Mouse (Mus musculus): ENCODE measurements around the gene Ncoa1. TPM values are rescaled to one million over a fixed set of nuclear protein-coding genes. Genes with fewer than 3 reads are reported as not detected.

Gene Ncoa1
- polyA plus RNA-seq, 1 experiment from 2014 or later, result 10.3 TPM

DNA sequence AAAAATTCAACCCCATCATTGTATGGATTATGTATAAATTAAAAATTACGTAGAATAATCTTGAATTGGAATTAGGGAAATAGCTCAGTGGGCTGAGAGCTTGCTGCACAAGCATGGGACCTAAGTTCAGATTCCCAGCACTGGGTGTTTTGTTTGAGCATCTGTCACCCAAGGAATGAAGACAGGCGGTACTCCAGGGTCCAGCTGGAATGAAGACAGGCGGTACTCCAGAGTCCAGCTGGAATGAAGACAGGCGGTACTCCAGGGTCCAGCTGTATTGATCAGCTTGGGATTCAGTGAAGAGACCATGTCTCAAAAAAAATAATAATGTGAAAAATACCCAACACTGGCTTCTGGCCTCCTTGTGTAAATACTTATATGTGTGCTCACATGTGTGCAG is 58.2 kb downstream of the Ncoa1 start:
- Histone ChIP-seq H3K36me3 (peaks cover 4% of the 10 kb centered on the region; the same call in 1 of the 2 replicates), H3K27me3 (no peaks in the 10 kb centered on the region), H3K27ac (no peak overlapping the region), H3K4me1 (replicated peaks) (no peaks in the 10 kb centered on the region), H3K4me3 (no peak overlapping the region), H3K9ac (no peak overlapping the region), H3K4me2 (no peak overlapping the region), H3K9me3 (no peaks in the 10 kb centered on the region)
- no peak for ATAC-seq (ENCODE audit: low FRiP score)
- WGBS, result 86% methylated on average over 4 of the region's 4 CpGs

DNA sequence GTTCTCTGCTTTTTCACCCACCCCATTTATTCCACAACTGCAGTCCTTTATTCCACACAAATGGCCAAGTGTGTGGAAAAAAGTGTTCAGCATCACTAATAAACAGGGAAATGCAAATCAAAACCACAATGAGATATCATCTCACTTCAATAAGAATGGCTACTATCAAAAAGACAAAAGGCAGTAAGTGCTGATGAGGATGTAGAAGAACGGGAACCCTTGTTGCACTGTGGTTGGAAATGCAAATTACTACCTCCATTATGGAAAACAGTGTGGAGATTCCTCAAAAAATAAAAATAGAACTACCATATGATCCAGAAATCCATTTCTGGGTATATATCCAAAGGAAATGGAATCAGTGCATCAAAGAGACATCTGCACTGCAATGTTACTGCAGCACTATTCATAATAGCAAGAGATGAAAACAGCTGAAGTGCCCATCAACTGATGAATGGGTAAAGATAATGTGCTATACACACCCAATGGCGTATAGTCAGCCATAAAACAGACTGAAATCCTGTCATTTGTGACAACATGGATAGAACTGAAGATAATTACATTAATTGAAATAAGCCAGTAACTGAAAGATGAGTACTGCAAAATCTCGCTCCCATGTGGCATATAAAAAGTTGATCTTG is 59.2 kb downstream of the Ncoa1 start:
- no peak overlapping the region for H3K4me3 ChIP-seq
- no peak for ATAC-seq (ENCODE audit: low FRiP score)
- H3K4me1 ChIP-seq (replicated peaks), result no peaks in the 10 kb centered on the region
- H3K9ac ChIP-seq, result no peak overlapping the region
- no peaks in the 10 kb centered on the region for H3K27me3 ChIP-seq
- H3K36me3 ChIP-seq, result peaks cover 5% of the 10 kb centered on the region; the same call in 1 of the 2 replicates
- H3K9me3 ChIP-seq, result no peaks in the 10 kb centered on the region
- no peak overlapping the region for H3K4me2 ChIP-seq
- no peak overlapping the region for H3K27ac ChIP-seq
- 76% methylated on average over 3 of the region's 3 CpGs for WGBS

- H3K27me3 ChIP-seq, result no peaks in the 10 kb centered on the region
- H3K4me3 ChIP-seq, result no peak overlapping the region
- 54% methylated on average over 2 of the region's 2 CpGs for WGBS
- H3K9ac ChIP-seq, result no peak overlapping the region
- no peak overlapping the region for H3K4me2 ChIP-seq
- no peaks in the 10 kb centered on the region for H3K4me1 ChIP-seq (replicated peaks)
- no peak for ATAC-seq (ENCODE audit: low FRiP score)
- no peaks in the 10 kb centered on the region for H3K9me3 ChIP-seq
- H3K36me3 ChIP-seq, result no peaks in the 10 kb centered on the region
- no peak overlapping the region for H3K27ac ChIP-seq
Observed at GRCm38 (mm10) chr12:4407085-4407484, 69.9 kb downstream of the Ncoa1 start.

- 77% methylated on average over 3 of the region's 3 CpGs for WGBS
Observed at GRCm38 (mm10) chr12:4406155-4406554, 70.8 kb downstream of the Ncoa1 start.

GRCm38 (mm10) chr12:4403206-4403605 is 73.8 kb downstream of the Ncoa1 start:
- Histone ChIP-seq H3K36me3 (no peaks in the 10 kb centered on the region), H3K9me3 (no peaks in the 10 kb centered on the region), H3K4me2 (no peak overlapping the region), H3K27ac (no peak overlapping the region), H3K9ac (no peak overlapping the region), H3K4me1 (replicated peaks) (no peaks in the 10 kb centered on the region), H3K4me3 (no peak overlapping the region), H3K27me3 (no peaks in the 10 kb centered on the region)
- 74% methylated on average over 4 of the region's 4 CpGs for WGBS
- ATAC-seq (ENCODE audit: low FRiP score), result no peak

More at GRCm38 (mm10) chr12:4406155-4406554, 70.8 kb downstream of the Ncoa1 start:
- H3K4me2 ChIP-seq, result no peak overlapping the region
- H3K27ac ChIP-seq, result no peak overlapping the region
- ATAC-seq (ENCODE audit: low FRiP score), result no peak
- H3K4me1 ChIP-seq (replicated peaks), result no peaks in the 10 kb centered on the region
- H3K27me3 ChIP-seq, result no peaks in the 10 kb centered on the region
- no peaks in the 10 kb centered on the region for H3K9me3 ChIP-seq
- H3K36me3 ChIP-seq, result no peaks in the 10 kb centered on the region
- H3K9ac ChIP-seq, result no peak overlapping the region
- no peak overlapping the region for H3K4me3 ChIP-seq

- H3K9me3 ChIP-seq, result no peaks in the 10 kb centered on the region
- no peak overlapping the region for H3K9ac ChIP-seq
- H3K4me2 ChIP-seq, result no peak overlapping the region
- no peak overlapping the region for H3K27ac ChIP-seq
- H3K4me1 ChIP-seq (replicated peaks), result 0 out of 2 replicates have a peak, but pooled peaks cover 3% of the 10 kb centered on the region
- no peak for ATAC-seq (ENCODE audit: low FRiP score)
- no peaks in the 10 kb centered on the region for H3K27me3 ChIP-seq
- H3K36me3 ChIP-seq, result no peaks in the 10 kb centered on the region
- H3K4me3 ChIP-seq, result no peak overlapping the region
- WGBS, result 68% methylated on average over 7 of the region's 7 CpGs
Observed at GRCm38 (mm10) chr12:4396221-4396620, 80.8 kb downstream of the Ncoa1 start.

GRCm38 (mm10) chr12:4392590-4392989 is 84.4 kb downstream of the Ncoa1 start:
- H3K4me1 ChIP-seq (replicated peaks), result peaks cover 6% of the 10 kb centered on the region
- 72% methylated on average over 2 of the region's 2 CpGs for WGBS
- H3K27me3 ChIP-seq, result no peaks in the 10 kb centered on the region
- no peak overlapping the region for H3K9ac ChIP-seq
- no peak overlapping the region for H3K4me2 ChIP-seq
- H3K9me3 ChIP-seq, result no peaks in the 10 kb centered on the region
- no peak for ATAC-seq (ENCODE audit: low FRiP score)
- no peak overlapping the region for H3K4me3 ChIP-seq
- no peaks in the 10 kb centered on the region for H3K36me3 ChIP-seq
- H3K27ac ChIP-seq, result no peak overlapping the region

DNA sequence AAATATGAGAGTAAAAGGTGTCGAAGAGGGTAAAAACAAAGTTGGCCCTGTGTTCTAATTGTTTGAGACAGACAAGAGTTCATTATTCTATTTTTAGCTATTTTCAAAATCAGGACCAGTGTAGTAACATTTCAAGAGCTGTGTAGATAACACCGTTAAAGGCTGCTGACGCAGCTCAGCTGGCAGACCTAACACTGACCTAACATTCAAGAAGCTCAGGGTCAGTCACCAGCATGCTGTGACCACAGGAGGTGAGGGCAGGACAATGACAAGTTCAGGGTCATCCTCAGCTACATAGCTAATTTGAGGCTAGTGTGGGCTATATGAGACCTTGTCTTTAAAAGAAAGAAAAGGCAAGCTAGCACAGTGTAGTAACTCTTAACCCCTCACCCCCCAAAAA is 84.9 kb downstream of the Ncoa1 start:
- Histone ChIP-seq H3K27me3 (no peaks in the 10 kb centered on the region), H3K9me3 (no peaks in the 10 kb centered on the region), H3K27ac (no peak overlapping the region), H3K4me1 (replicated peaks) (peaks cover 6% of the 10 kb centered on the region), H3K36me3 (no peaks in the 10 kb centered on the region), H3K4me3 (no peak overlapping the region), H3K9ac (no peak overlapping the region), H3K4me2 (no peak overlapping the region)
- no peak for ATAC-seq (ENCODE audit: low FRiP score)
- 76% methylated on average over 3 of the region's 3 CpGs for WGBS

DNA sequence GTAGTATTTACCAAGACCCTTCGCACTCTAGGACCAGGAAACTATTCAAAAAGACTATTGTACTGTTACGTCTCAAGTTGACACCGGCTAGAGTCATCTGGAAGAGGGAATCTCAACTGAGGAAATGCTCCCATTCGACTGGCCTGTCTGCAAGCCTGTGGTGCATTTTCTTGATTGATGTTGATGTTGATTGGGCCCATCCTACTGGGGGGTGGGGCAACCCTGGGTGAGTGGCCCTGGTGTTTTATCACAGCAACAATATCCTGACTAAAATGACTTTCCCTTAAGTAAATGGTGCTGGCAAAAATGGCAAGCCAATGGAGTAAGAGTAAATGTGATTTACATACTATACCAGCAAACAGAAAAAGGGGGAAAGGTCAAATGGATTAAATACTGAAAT is 85.7 kb downstream of the Ncoa1 start:
- Histone ChIP-seq H3K27me3 (no peaks in the 10 kb centered on the region), H3K9me3 (no peaks in the 10 kb centered on the region), H3K4me3 (no peak overlapping the region), H3K4me2 (no peak overlapping the region), H3K27ac (no peak overlapping the region), H3K4me1 (replicated peaks) (peaks cover 4% of the 10 kb centered on the region), H3K9ac (no peak overlapping the region), H3K36me3 (no peaks in the 10 kb centered on the region)
- WGBS, result 64% methylated on average over 4 of the region's 4 CpGs
- ATAC-seq (ENCODE audit: low FRiP score), result no peak

GRCm38 (mm10) chr12:4390721-4391120 is 86.3 kb downstream of the Ncoa1 start:
- Histone ChIP-seq H3K36me3 (no peaks in the 10 kb centered on the region), H3K9ac (no peak overlapping the region), H3K4me2 (no peak overlapping the region), H3K9me3 (no peaks in the 10 kb centered on the region), H3K4me3 (no peak overlapping the region), H3K27ac (no peak overlapping the region), H3K4me1 (replicated peaks) (peaks cover 6% of the 10 kb centered on the region), H3K27me3 (no peaks in the 10 kb centered on the region)
- 73% methylated on average over 5 of the region's 5 CpGs for WGBS
- ATAC-seq (ENCODE audit: low FRiP score), result no peak

- Histone ChIP-seq H3K27me3 (no peaks in the 10 kb centered on the region), H3K27ac (no peak overlapping the region), H3K9ac (no peak overlapping the region), H3K4me3 (no peak overlapping the region), H3K4me2 (no peak overlapping the region), H3K36me3 (no peaks in the 10 kb centered on the region), H3K4me1 (replicated peaks) (peaks cover 6% of the 10 kb centered on the region), H3K9me3 (no peaks in the 10 kb centered on the region)
- 90% methylated on average over 3 of the region's 3 CpGs for WGBS
- ATAC-seq (ENCODE audit: low FRiP score), result no peak
Observed at GRCm38 (mm10) chr12:4386077-4386719, 90.8 kb downstream of the Ncoa1 start.

DNA sequence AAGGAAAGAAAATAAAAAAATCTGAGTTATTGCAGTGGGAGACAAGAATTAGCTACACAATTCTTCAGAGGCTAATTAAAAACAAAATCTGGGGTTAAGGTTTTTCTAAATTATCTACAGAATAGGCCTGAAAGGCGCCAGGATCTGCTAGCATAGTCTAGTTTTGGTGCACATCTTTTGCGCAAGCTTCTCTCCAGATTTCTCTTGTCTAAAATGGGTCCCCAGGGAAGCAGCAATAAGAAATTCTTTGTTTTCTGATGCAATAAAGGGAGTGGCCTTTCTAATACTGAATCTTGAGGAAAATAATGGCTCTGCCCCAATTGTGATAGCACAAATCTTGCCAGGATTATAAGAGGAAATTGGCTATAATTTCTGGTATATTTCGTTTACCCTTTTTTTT is 93.9 kb downstream of the Ncoa1 start:
- no peak for ATAC-seq (ENCODE audit: low FRiP score)
- H3K36me3 ChIP-seq, result no peaks in the 10 kb centered on the region
- no peaks in the 10 kb centered on the region for H3K9me3 ChIP-seq
- H3K4me3 ChIP-seq, result no peak overlapping the region
- no peaks in the 10 kb centered on the region for H3K27me3 ChIP-seq
- H3K4me1 ChIP-seq (replicated peaks), result 0 out of 2 replicates have a peak, but pooled peaks cover 3% of the 10 kb centered on the region
- no peak overlapping the region for H3K9ac ChIP-seq
- 89% methylated on average over 3 of the region's 3 CpGs for WGBS
- no peak overlapping the region for H3K4me2 ChIP-seq
- H3K27ac ChIP-seq, result no peak overlapping the region
